Mouse (Mus musculus) large intestine, adult 2 months (tissue): ENCODE measurements around the gene Nme4. TPM values are rescaled to one million over a fixed set of nuclear protein-coding genes. Genes with fewer than 3 reads are reported as not detected.
A peak's percentile ranks its signal among the peaks of the same experiment; 100 is the strongest.

Experiments
- DNase-seq: peaks from one replicate; pipeline ENCODE4 v3.0.0-alpha.2; 2012; ENCODE audit warnings: low read depth, low spot score
- WGBS: fragments of 180-500 bp; shearing (Covaris S2); methylation state at CpG from one replicate; pipeline ENCODE4 v1.1.7; 2018; 5-methylcytosine and 5-hydroxymethylcytosine counted together
- polyA plus RNA-seq: library from polyadenylated mRNA; depleted of rRNA; stranded (reverse); fragments of >200 nt; gene quantifications from 2 replicates; pipeline ENCODE4 v1.2.3, GENCODE M21; 2012; rRNA removed

Gene Nme4
- 14.1 and 14.5 TPM in 2 replicates for polyA plus RNA-seq

DNA sequence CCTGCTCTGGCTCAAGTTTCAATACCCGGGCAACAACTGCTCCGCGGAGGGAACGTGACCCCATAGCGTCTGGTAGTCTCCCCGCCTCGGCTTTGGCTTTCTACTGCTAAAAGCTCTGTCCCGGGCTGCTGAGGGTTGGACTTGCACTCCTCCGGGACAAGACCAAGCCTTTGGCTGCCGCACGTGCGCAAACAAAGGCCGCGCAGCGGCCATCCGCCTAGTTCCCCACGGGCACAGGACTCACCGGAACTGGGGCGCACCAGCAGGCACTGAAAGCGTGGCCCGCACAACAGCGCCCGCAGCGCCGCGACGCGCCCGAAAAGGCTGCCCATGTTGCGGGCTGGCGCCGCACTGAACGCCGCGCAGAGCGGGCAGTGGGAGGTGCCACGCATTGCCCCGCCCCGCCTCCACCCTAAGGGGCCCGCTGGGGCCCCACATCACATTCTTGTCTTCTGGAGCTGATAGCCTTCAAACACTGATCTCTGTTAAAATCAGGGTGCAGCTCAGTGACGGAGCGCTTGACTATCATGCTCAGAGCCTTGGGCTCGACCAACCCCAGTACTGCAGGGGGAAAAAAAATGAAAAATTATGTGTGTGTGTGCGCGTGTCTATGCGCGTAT lies at the start of gene Nme4:
Nme4 (minus strand) TSS at position 482 of the 620 bp plus-strand sequence.
- DNase-seq, result no peak
- 1% methylated on average over 47 of the region's 47 CpGs for WGBS

DNA sequence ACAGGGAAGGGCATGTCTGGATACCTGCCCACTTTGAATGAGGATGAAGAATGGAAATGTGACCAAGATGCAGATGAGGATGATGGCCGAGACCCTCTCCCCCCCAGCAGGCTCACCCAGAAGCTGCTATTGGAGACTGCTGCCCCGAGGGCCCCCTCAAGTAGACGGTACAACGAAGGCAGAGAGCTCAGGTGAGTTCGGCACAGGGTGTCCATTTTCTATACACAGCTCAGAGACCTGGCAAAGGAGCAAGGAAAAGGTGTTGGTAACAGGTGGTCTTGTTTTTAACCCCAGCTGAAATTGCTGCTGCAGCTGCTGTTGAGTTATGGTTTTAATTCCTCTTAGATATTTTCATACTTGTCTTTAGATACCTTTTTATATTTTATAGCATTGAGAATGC lies 48.0 kb upstream of the Nme4 start:
- 97% methylated on average over 5 of the region's 5 CpGs for WGBS
- no peak for DNase-seq

DNA sequence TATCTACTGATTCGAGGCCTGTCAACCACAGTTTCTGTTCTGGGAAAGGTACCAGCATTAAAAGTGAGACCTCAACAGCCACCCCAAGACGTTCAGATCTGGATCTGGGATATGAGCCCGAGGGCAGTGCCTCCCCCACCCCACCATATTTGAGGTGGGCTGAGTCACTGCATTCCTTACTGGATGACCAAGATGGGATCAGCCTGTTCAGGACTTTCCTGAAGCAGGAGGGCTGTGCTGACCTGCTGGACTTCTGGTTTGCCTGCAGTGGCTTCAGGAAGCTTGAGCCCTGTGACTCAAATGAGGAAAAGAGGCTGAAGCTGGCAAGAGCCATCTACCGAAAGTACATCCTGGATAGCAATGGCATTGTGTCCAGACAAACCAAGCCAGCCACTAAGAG lies 47.4 kb upstream of the Nme4 start:
- WGBS, result 69% methylated on average over 4 of the region's 4 CpGs
- DNase-seq, result no peak

DNA sequence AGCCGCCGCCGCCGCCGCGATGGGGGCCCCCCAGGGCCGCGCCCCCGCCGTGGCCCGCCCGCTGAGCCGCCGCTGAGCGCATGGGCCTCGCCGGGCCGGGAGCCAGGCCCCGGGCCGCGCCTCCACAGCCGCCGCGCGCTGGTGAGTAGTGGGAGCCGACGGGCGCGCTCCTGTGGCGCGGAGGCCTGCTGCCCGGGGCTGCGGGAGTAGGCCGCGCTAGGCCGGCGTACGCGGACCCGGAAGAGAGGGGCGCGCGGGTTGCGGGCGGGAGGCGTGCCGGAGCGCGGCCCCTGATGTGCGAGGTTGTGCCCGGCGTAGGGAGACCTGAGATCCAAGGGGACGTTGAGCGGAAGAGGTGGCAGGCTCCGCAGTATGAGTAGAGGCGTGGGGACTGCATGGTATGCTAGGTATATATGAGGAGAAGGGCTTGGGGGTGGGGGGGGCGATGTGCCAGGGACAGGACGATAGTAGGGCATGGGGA lies 43.5 kb upstream of the Nme4 start:
- WGBS, result under 1% methylated on average over 55 of the region's 58 CpGs
- DNase-seq, result no peak

DNA sequence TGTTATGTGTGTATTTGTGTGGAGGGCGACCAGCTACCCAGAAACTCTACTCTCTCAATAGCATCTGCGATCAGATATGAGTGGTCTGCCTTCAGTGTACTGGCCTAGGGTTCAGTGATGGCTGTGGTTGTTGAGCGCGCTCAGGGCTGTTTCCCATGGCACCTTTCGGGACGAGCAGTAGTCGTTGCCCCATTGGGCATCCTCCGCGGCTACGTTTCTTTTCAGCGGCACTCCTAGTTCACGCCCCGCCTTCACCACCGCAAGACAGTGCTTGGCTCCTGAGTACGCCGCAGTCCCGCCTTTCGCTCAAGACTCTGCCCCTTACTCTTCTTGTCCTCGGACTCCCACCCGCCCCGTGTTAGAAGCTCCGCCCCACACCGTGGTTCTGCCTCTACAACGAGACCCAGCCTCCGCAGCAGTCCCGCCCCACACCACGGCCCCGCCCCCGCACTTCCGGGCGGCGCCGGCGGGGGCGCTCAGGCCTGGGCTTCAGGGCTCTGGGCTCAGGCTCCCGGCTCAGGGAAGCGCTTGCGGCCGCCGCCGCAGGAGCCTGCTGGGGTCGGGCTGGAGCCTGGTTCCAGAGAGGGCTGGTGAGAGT lies 42.9 kb upstream of the Nme4 start, which contains the start of gene Axin1:
Axin1 (plus strand) TSS at position 450 of the 598 bp plus-strand sequence.
- DNase-seq, result peak; percentile 89
- under 1% methylated on average over 42 of the region's 42 CpGs for whole genome bisulfite sequencing

DNA sequence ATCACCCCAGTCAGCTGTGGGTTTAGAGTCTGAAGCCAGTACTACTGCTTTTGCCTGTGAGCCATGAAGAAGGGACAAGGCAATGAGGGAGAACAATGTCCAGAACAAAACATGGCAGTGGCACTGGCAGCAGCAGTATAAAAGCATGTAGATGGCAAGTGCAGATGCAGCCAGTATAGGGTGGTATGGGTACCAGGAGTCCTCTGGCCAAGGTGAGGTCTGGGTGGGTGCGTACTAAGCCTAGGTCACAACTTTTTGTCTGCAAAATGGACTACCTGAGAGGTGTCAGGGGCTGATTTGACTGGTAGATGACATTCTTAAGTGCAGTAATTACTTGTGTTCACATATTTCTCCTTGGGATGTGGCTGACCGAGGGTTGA lies 42.3 kb upstream of the Nme4 start:
- WGBS, result 61% methylated on average over 2 of the region's 2 CpGs
- DNase-seq, result no peak

DNA sequence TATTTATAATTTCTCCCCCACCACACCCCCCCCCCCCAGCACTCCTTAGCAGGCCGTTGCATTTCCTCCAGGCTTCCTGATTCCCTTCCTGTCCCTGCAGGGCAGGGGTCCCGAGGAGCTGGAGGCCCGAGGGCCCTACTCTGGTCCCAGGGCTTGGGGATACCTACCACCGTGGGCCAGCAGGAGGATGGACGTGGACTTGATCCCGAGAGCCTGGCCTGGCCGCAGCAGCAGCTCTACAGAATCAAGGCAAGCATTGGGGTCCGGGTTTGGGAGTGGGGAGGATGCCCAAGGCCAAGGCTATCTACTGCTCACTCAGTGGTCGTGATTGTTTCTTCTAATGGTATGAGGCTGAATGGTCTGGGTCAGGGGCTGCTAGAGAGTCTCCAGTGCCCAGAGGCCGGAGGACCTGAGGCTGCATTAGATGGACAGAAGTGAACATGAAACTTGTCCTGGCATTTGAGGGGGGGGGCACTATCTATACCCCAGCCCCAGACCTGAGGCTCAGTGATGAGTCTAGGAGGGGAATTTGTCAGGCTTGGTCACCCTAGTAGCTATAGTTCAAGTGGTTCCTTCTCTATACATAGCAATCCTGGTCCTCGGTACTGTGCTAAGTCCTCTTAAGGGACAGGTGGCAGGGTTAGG lies 41.8 kb upstream of the Nme4 start:
- 86% methylated on average over 11 of the region's 11 CpGs for WGBS

DNA sequence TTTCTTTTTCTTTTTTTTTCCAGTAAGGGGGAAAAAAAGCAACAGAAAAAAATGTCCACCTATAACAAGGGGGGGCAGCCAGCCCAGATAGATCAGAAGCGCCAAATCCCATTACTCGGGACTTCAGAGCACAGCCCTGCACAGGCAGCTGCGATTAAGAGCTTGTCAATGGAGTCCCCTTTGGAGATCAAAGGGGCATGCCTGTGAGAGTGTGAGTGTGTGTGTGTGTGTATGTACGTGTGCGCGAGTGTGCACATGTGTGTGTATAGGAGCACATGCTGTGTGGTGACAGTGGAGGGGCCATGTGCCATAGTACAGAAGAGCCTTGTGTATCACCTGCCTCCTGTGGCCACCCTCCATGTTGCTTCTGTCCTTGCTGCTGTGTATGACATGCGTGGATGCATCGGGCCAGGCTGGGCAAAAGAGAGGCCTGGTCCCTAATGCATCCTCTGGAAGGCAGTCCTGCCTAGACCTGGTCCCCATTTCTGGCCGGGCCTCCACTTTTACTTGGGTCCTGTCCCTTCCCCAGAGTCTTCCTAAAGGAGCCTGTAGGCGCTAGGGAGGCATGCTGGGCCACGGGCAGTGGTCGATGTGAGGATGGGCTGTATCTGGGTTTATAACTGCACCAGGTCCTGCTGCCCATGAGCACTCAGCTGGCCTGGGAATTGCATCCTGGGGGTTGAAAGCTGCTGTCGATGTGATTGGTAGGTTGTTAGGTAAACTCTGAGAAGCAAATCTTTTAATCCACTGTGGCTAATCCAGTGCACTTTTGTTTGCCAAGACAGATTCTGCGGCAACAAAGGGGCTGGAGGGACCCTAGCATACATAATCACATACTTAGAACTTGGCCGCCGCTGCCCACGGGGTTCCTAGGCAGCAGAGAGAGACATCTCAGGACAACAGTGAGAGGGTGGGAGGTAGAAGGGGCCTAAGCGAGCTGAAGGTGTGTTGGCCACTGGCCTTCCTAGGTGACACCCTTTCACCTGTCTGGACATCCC lies 36.8 kb upstream of the Nme4 start:
- no peak for DNase-seq
- WGBS, result 92% methylated on average over 18 of the region's 18 CpGs

More for the DNA sequence above, 41.8 kb upstream of the Nme4 start:
- no peak for DNase-seq

DNA sequence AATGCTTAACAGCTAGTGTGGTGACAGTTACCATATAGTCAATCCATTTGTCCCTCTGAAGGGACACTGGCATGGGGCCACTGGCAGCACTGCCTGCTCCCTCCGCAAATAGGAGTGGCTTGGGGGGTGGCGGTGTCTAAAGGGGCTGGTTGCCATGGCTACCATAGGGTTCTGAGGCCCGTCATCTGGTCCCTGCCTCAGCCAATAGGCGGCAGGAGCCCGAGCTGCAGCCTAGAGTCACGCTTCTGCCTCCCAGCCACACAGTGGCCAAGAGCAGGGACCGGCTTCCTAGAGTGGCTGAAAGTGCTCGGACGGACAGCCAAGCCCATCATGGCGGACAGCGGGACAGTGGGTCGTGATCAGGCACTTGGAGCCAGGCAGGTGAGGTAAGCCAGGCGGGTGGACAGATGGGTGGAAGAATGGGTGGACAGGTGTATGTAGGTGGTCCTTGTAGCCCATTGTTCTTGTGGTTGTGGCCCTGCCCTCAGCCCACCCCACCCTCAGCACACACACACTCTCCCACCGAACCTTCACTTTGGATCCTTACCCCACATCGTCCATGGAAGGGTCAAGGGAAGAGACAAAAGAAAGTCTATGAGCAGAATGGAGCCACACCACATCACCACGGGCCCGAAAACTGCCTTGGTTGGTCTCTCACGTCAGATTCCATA lies 35.8 kb upstream of the Nme4 start:
- WGBS, result 90% methylated on average over 18 of the region's 18 CpGs
- DNase-seq, result no peak

DNA sequence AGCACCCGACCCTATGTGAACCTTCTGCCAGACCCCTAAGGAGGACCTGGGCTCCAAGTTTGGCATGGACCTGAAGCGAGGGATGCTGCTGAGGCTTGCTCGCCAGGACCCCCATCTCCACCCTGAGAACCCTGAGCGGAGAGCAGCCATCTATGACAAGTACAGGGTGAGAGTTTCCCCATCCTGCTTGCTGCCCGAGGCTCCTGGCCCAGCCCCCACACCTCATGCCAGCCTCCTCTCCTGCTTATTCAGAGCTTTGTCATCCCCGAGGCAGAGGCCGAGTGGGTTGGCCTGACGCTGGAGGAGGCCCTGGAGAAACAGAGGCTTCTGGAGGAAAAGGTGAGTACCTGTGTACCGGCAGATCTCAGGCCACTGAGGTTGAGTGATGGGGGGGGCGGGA lies 29.8 kb upstream of the Nme4 start:
- DNase-seq, result no peak
- 92% methylated on average over 10 of the region's 10 CpGs for WGBS

DNA sequence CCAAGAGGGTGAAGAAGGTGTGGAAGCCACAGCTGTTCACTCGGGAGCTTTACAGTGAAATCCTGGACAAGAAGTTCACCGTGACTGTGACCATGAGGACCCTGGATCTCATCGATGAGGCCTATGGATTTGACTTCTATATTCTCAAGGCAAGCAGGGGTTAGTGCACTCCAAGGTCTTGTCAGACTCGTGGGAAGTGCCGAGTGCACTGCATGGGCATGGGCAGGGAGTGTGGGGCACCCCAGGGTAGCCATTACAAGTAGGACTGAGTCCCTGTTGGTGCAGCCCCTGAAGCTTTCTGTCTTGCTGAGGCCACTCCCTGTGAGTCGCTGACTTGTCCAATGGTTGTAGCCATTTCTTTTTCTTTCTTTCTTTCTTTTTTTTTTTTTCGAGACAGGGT lies 29.2 kb upstream of the Nme4 start:
- DNase-seq, result no peak
- WGBS, result 60% methylated on average over 7 of the region's 7 CpGs

DNA sequence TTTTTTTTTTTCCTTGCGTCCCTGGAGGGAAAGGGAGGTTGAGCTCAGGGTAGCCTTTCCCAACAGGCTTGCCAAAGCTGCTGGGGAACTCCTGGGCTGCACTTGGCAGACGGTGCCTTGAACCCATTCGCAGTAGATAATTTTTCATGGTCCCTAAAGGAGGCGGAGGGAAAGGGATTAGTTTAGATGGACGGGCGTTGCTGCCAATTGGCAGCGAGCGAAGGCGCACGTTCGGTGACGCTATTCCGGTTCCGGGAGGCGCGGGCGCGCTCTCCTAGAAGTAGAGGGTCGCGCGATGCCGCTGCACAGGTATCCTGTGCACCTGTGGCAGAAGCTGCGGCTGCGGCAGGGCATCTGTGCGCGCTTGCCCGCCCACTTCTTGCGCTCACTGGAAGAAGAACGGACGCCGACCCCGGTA lies 27.9 kb upstream of the Nme4 start, which contains the start of gene Mrpl28:
Mrpl28 (plus strand) TSS at position 234 of the 418 bp plus-strand sequence.
- WGBS, result 1% methylated on average over 32 of the region's 32 CpGs

DNA sequence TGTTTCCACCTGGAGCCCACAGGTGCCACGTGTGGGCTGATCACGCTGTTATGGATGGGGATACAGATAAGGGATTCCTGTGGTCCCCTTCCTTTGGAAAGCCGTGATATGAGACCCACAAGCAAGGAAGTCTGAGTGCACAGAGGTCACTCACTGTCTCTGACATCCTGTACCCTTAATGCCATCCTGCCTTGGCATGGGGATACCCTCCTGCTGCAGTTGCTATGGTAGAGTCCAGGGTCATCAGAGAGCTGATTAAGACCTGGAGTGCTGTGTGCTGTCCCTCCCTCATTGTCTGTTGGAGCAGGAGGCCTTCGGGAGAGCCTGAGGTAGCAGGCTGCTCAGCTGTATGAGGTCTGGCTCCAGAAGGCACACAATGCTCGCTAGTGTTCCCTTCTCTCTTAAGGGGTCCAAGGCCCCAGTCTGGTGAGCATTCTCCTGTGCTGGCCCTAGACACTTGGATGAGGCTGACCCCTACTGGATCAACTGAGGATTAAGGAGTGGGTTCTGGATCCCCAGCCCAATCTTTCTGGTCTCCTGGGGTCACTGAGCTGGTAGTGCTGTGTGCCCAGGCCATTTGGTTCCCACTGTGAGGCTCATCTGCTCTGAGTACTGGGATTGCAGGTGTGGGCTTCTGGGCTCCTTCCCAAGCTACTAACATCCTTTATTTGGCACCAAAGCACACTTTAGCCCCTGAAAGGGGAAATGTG lies 27.2 kb upstream of the Nme4 start:
- WGBS, result 67% methylated on average over 5 of the region's 5 CpGs

More for the DNA sequence above, 27.9 kb upstream of the Nme4 start, which contains the start of gene Mrpl28:
- DNase-seq, result peak; percentile 94

DNA sequence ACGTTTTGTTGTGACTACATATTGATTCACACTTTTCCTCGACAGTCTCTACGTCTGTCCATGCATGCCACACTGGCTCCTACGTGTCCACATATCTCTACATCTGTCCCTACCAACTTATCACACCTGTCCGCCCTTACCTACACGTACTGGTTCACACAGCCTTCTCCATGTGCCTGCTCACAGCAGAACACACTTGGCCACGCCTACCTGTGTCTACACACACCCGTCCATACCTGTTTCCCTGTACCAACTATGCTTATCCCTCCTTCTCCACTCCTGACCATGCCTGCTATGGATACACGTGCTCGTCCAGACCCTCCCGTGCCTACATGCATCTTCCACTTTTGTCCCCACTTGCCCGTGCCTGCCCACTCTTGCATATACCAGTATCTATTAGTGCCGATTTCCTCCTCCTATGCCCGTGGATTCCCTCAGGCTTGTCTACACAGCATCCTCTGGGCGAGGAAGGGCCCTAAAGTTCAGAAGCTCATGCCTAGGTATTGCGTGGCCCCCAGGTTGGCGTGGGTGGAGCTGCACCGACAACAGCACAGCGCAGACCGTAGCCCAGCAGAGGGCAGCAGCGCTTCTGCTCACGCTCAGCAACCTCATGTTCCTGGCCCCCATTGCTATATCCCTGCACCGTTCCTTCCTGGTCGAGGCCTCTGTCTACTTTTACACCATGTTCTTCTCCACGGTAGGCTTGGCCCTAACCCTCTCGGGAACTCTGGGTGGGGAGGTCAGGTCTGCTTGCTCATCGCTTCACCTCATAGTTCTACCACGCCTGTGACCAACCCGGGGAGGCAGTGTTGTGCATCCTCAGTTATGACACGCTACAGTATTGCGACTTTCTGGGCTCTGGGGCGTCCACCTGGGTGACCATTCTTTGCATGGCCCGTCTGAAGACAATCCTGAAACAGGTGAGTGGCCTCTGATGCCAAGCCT lies 24.6 kb upstream of the Nme4 start:
- DNase-seq, result no peak
- 29% methylated on average over 33 of the region's 33 CpGs for WGBS

More for the DNA sequence above, 27.2 kb upstream of the Nme4 start:
- no peak for DNase-seq

DNA sequence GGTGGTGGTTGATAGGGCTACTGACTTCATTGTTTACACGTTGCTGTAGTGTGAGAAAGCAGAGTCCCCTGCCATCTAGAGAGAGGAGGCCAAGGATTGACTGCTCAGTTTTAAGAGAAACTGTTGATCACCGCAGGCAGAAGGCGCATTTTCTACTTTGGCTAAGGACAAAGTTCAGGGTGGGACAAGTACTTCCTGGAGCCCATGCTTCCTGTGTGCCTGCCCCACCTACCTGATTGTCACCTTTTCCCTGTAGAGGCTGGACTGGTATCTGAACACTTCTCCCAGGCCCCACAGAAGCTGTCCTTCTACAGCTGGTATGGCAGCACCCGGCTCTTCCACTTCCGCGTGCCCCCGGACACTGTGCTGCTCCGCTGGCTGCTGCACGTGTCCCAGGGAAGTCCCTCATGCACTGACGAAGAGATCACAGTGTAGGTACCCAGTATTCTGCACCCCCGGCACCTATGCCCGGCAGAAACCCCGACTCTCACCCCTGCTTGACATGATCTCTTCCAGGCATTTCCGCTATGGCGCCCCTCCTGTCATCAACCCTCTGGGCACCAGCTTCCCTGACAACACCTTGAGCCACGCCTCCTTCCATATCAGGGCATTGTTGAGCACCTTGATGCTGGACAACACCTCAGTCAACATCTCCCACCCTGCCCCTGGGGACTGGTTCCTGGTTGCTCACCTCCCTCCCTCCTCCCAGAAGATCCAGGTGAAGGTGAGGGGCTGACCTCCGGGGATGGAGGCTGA lies 21.3 kb upstream of the Nme4 start:
- WGBS, result 35% methylated on average over 17 of the region's 17 CpGs
- peak; percentile 74 for DNase-seq

DNA sequence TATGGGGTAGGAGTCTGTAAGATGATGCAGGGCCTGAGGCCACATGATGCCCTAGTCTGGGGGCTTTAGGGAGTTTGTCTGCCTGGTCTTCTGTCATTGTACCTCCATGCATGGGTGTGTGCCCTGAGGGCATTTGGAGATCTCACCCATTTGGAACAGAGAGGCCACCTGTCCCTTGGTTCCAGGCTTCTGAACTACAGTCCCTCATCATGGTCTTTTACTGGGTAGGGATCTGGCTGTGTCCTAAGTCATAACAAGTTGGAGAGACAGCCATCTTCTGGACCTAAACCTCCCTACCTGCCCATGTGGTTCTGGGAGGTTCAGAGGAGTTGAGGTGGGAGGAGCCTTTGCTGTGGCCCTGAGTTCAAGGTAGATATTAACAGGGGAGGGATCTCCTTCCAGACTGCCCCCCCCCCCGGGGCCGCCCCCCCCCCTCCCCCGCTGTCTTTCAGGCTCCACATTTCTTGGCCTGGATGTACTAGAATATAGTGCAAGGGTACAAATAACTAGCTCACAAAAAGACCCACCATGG lies 20.6 kb upstream of the Nme4 start:
- 29% methylated on average over 3 of the region's 3 CpGs for WGBS
- DNase-seq, result no peak
